Mouse (Mus musculus): ENCODE results near the gene Haao. TPM values are rescaled to one million over a fixed set of nuclear protein-coding genes. Genes with fewer than 3 reads are reported as not detected.

Haao gene
- total RNA-seq, 1 experiment, result 0.54 TPM

DNA sequence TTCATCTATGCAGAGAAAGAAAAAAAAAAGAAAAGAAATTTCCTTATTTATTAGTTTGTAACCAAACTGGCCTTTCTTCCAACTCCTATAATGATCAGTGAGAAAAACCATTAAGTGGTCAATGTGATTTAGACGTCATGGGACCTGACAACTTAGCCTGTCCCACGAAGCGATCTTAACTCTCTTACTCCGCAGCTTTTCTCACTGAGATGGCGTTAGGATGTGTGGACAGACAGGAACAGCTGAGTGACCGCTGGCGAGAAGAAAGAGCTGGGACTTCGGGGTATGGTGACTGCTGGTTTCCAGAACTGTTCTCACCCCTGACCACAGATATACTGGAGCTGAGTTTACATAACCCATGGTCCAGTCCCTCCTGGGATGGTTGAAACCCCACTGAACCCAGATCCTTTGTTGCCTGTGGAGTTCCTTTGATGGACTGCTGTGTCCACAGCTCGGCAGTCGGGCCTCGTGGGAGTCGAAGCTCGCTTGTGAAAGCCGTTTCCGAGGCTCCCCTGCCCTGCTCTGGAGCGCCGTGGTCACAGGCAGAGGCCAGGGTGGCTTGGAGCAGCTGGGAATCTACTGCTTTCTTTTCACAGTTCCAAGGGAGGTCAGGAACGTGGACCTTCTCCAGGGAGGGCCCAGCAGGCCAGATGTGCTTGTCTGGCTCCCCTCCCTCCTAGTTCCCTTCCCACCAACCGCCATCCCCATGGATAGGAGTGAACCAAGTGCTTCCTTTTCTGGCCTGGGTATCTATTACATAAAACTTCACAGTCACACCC lies 25.8 kb upstream of the Haao start:
- Histone ChIP-seq H3K4me3 (ENCODE audit: insufficient read depth in 1 of 2, low read depth in 1 of 2, low read length in 2 of 2, poor library complexity in 1 of 2, severe bottlenecking in 1 of 2) (no peak overlapping the region), H3K4me1 (ENCODE audit: control insufficient read depth in 2 of 2, insufficient read depth in 2 of 2, low read length in 2 of 2, poor library complexity in 1 of 2) (peaks cover 0 to 4% of the 10 kb centered on the region in 2 experiments; a peak in 1 of 4 replicates), H3K27ac (ENCODE audit: insufficient read depth, low read depth, low read length, poor library complexity, severe bottlenecking) (no peak overlapping the region), H3K9ac (ENCODE audit: insufficient read depth, low read depth, low read length, poor library complexity, severe bottlenecking) (peak overlapping the region; percentile 15; the same call in 1 of the 2 replicates), H3K36me3 (ENCODE audit: control insufficient read depth, insufficient read depth, low read length, poor library complexity, severe bottlenecking) (no peaks in the 10 kb centered on the region), H3K9me3 (ENCODE audit: control insufficient read depth, insufficient read depth, low read depth, low read length) (no peaks in the 10 kb centered on the region)
- DNase-seq (ENCODE audit: low read depth, low spot score), result no peak
- in situ Hi-C loops (cut with MboI; ENCODE audit: low sequenced_read_pairs in 2 of 2, unreplicated experiment in 2 of 2), result no loop called here
- TF ChIP-seq ZNF384 (IDR thresholded peaks at IDR 0.05; ENCODE audit: low read depth, low read length) (no peak), HCFC1 (IDR thresholded peaks at IDR 0.05; ENCODE audit: borderline replicate concordance, insufficient read depth, low read length) (no peak), ZC3H11A (IDR thresholded peaks at IDR 0.05; ENCODE audit: borderline replicate concordance, low read depth, low read length) (no peak), MAFK (IDR thresholded peaks at IDR 0.05; ENCODE audit: insufficient read depth, low read depth, low read length) (no peak), CHD2 (IDR thresholded peaks at IDR 0.05; ENCODE audit: low read depth, low read length) (no peak)

DNA sequence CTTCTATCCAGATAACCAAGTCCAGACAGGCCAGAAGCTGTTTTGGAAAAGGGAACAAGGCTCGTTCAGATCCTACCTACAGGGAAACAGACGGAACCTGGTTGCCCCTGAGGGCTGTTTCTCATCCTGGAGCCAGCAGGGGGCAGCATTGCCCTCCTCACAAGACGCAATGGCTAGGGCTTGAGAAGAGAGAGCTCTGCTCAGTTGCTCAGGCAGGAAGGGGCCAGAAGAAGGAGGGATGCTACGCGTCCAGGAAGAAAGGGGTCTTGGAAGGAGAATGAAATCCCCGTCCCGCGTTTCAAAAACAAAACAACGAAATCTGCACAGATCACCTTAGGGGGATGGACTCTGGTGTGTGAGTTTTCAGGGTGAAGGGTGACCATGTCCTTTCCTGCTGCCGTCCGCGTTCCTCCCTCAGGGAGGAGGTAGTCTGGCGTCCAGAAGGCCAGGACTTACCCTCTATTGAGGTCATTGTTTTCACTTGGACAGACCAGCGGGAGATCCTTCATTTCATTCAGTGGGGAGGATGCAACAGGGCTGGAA lies 25.1 kb upstream of the Haao start:
- H3K9ac ChIP-seq (ENCODE audit: insufficient read depth, low read depth, low read length, poor library complexity, severe bottlenecking), result no peak overlapping the region
- H3K27ac ChIP-seq (ENCODE audit: insufficient read depth, low read depth, low read length, poor library complexity, severe bottlenecking), result no peak overlapping the region
- no peaks in the 10 kb centered on the region for H3K36me3 ChIP-seq (ENCODE audit: control insufficient read depth, insufficient read depth, low read length, poor library complexity, severe bottlenecking)
- H3K4me1 ChIP-seq (ENCODE audit: control insufficient read depth in 2 of 2, insufficient read depth in 2 of 2, low read length in 2 of 2, poor library complexity in 1 of 2), result peaks cover 0 to 4% of the 10 kb centered on the region in 2 experiments; a peak in 1 of 4 replicates
- in situ Hi-C loops (cut with MboI; ENCODE audit: low sequenced_read_pairs in 2 of 2, unreplicated experiment in 2 of 2), result no loop called here
- no peak overlapping the region for H3K4me3 ChIP-seq (ENCODE audit: insufficient read depth in 1 of 2, low read depth in 1 of 2, low read length in 2 of 2, poor library complexity in 1 of 2, severe bottlenecking in 1 of 2)
- H3K9me3 ChIP-seq (ENCODE audit: control insufficient read depth, insufficient read depth, low read depth, low read length), result no peaks in the 10 kb centered on the region
- peak; percentile 91 for DNase-seq (ENCODE audit: low read depth, low spot score)
- no peak for TF ChIP-seq MAFK (IDR thresholded peaks at IDR 0.05; ENCODE audit: insufficient read depth, low read depth, low read length)
- peak; percentile 48 for TF ChIP-seq ZC3H11A (IDR thresholded peaks at IDR 0.05; ENCODE audit: borderline replicate concordance, low read depth, low read length)

- Histone ChIP-seq H3K27ac (ENCODE audit: insufficient read depth, low read depth, low read length, poor library complexity, severe bottlenecking) (no peak overlapping the region), H3K36me3 (ENCODE audit: control insufficient read depth, insufficient read depth, low read length, poor library complexity, severe bottlenecking) (no peaks in the 10 kb centered on the region), H3K4me1 (ENCODE audit: control insufficient read depth in 2 of 2, insufficient read depth in 2 of 2, low read length in 2 of 2, poor library complexity in 1 of 2) (peaks cover 0 to 4% of the 10 kb centered on the region in 2 experiments; a peak in 1 of 4 replicates), H3K4me3 (ENCODE audit: insufficient read depth in 1 of 2, low read depth in 1 of 2, low read length in 2 of 2, poor library complexity in 1 of 2, severe bottlenecking in 1 of 2) (no peak overlapping the region), H3K9me3 (ENCODE audit: control insufficient read depth, insufficient read depth, low read depth, low read length) (no peaks in the 10 kb centered on the region), H3K9ac (ENCODE audit: insufficient read depth, low read depth, low read length, poor library complexity, severe bottlenecking) (no peak overlapping the region)
- no peak for DNase-seq (ENCODE audit: low read depth, low spot score)
- no peak for TF ChIP-seq HCFC1 (IDR thresholded peaks at IDR 0.05; ENCODE audit: borderline replicate concordance, insufficient read depth, low read length)
- no peak for TF ChIP-seq ZC3H11A (IDR thresholded peaks at IDR 0.05; ENCODE audit: borderline replicate concordance, low read depth, low read length)
- no peak for TF ChIP-seq ZNF384 (IDR thresholded peaks at IDR 0.05; ENCODE audit: low read depth, low read length)
- TF ChIP-seq CHD2 (IDR thresholded peaks at IDR 0.05; ENCODE audit: low read depth, low read length), result no peak
- TF ChIP-seq MAFK (IDR thresholded peaks at IDR 0.05; ENCODE audit: insufficient read depth, low read depth, low read length), result no peak
- in situ Hi-C loops (cut with MboI; ENCODE audit: low sequenced_read_pairs in 2 of 2, unreplicated experiment in 2 of 2), result no loop called here
Observed at GRCm38 (mm10) chr17:83871354-83871753, 23.6 kb upstream of the Haao start.

DNA sequence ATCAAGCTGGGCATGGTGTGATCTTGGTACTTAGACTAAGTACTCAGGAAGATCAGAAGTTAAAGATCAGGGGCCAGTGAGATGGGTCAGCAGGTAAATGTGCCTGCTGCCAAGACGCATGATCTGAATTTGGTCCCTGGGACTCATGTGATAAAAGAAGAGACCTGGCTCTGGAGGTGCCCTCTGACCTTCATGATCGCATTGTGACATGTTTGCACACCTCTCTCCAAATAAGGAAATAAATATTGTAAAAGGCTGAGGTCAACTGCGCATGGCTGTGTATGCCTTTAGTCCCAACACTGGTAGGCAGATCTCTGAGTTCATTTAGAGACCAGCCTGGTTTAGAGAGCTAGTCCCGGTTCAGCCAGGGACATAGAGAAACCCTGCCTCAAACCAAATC lies 22.6 kb upstream of the Haao start:
- Histone ChIP-seq H3K36me3 (ENCODE audit: control insufficient read depth, insufficient read depth, low read length, poor library complexity, severe bottlenecking) (no peaks in the 10 kb centered on the region), H3K9me3 (ENCODE audit: control insufficient read depth, insufficient read depth, low read depth, low read length) (no peaks in the 10 kb centered on the region), H3K4me1 (ENCODE audit: control insufficient read depth in 2 of 2, insufficient read depth in 2 of 2, low read length in 2 of 2, poor library complexity in 1 of 2) (peaks cover 0 to 6% of the 10 kb centered on the region in 2 experiments; a peak in 1 of 4 replicates), H3K4me3 (ENCODE audit: insufficient read depth in 1 of 2, low read depth in 1 of 2, low read length in 2 of 2, poor library complexity in 1 of 2, severe bottlenecking in 1 of 2) (no peak overlapping the region), H3K27ac (ENCODE audit: insufficient read depth, low read depth, low read length, poor library complexity, severe bottlenecking) (no peak overlapping the region), H3K9ac (ENCODE audit: insufficient read depth, low read depth, low read length, poor library complexity, severe bottlenecking) (no peak overlapping the region)
- in situ Hi-C loops (cut with MboI; ENCODE audit: low sequenced_read_pairs in 2 of 2, unreplicated experiment in 2 of 2), result no loop called here
- TF ChIP-seq MAFK (IDR thresholded peaks at IDR 0.05; ENCODE audit: insufficient read depth, low read depth, low read length), result no peak
- no peak for TF ChIP-seq HCFC1 (IDR thresholded peaks at IDR 0.05; ENCODE audit: borderline replicate concordance, insufficient read depth, low read length)
- no peak for TF ChIP-seq ZC3H11A (IDR thresholded peaks at IDR 0.05; ENCODE audit: borderline replicate concordance, low read depth, low read length)
- no peak for TF ChIP-seq ZNF384 (IDR thresholded peaks at IDR 0.05; ENCODE audit: low read depth, low read length)
- TF ChIP-seq CHD2 (IDR thresholded peaks at IDR 0.05; ENCODE audit: low read depth, low read length), result no peak
- DNase-seq (ENCODE audit: low read depth, low spot score), result no peak
